Mouse (Mus musculus) thymus, postnatal 25 days (tissue): Measurements from ENCODE around the gene Olfr594.
"Not testable (repeated sequence)": the region's sequence is repeated elsewhere in the genome, so short reads cannot be mapped to it uniquely, and the experiment has no call there.

Source experiments
- DNase-seq: peaks from one replicate; pipeline ENCODE4 v3.0.0; 2022

The Olfr594 gene

GRCm38 (mm10) chr7:103216696-103217095 is at the start of gene Olfr594:
Gene Olfr594, plus strand, starts transcription at chr7:103216996.
- no peak for DNase-seq

GRCm38 (mm10) chr7:103169697-103170096 is 47.1 kb upstream of the Olfr594 start:
- DNase-seq, result no peak

GRCm38 (mm10) chr7:103178240-103178639 is 38.6 kb upstream of the Olfr594 start, which contains the start of gene Olfr591:
Gene Olfr591, minus strand, starts transcription at chr7:103178340.
- no peak for DNase-seq

- not testable (repeated sequence) for DNase-seq
Measured at GRCm38 (mm10) chr7:103184503-103184902, 32.3 kb upstream of the Olfr594 start, which contains the start of gene Olfr592. Gene Olfr592, plus strand, starts transcription at chr7:103184803.

GRCm38 (mm10) chr7:103211562-103211961 is 5.2 kb upstream of the Olfr594 start, which contains the start of gene Olfr593:
Gene Olfr593, plus strand, starts transcription at chr7:103211862.
- no peak for DNase-seq

GRCm38 (mm10) chr7:103212050-103212449 is 4.7 kb upstream of the Olfr594 start:
- not testable (repeated sequence) for DNase-seq

- not testable (repeated sequence) for DNase-seq
Measured at GRCm38 (mm10) chr7:103252405-103252804, 35.6 kb downstream of the Olfr594 start, which contains the start of gene Usp17ld. Gene Usp17ld, minus strand, starts transcription at chr7:103252505.
